ENCODE assay signal across 28 mouse cellular contexts in the genomic region with DNA sequence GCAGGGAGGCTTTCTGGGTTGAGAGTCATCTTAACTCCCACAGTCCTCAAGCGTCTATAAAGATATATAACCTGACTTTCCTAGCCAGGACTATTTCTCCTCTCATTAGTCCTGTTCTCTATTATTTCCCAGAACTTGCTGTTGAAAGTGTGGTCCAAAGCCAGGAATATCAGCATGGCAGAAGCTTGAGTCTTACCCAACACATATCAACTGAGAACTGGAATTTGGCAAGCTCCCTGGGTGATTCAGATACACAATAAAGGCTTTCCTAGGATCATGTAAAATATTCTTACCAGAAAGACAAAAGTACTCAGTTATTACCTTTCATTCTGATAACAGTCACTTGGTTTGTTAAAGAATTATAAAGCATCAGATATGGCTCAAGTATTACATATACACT. TPM values are rescaled to one million over a fixed set of nuclear protein-coding genes. Genes with fewer than 3 reads are reported as not detected.
"Had no signal": no experiment of that assay in that cellular context is flagged by ENCODE, and none has a peak within 500 bp of the region (broad histone marks: within the 10 kb centered on the region; RNA-seq: fewer than 3 reads in every experiment).

No protein-coding gene starts in this region.

- ATAC-seq: hindbrain, postnatal 0 days; intestine, embryonic 16.5 days; liver, embryonic 12.5 days had no signal

- DNase-seq: gastrocnemius, postnatal 14 days; gastrocnemius, postnatal 36 days; heart, adult 11 months; heart, adult 2 months; heart, postnatal 14 days; heart, postnatal 36 days; kidney, adult 11 months; kidney, adult 2 months; kidney, adult 9 months; kidney, postnatal 14 days; kidney, postnatal 36 days; layer of hippocampus, adult 9-11 months; layer of hippocampus, postnatal 36 days; left cerebral cortex, postnatal 4 days had no signal

RNA-seq across cellular contexts. Expression of gene Olfr557, which starts 13.8 kb away (rescaled TPM):
- total RNA-seq: gastrocnemius, adult 18-20 months; gastrocnemius, adult 8-10 months; gastrocnemius, postnatal 14 days; gastrocnemius, postnatal 36 days; heart, adult 2 months; heart, postnatal 14 days; heart, postnatal 36 days; hematopoietic stem cell, adult 5-6 weeks; hindbrain, postnatal 0 days; left cerebral cortex, adult 18-20 months; left cerebral cortex, adult 8-10 months; left cerebral cortex, postnatal 10 days; left cerebral cortex, postnatal 25 days; left cerebral cortex, postnatal 4 days; liver, adult 2 months had no signal

RNA-seq across cellular contexts. Expression of gene Olfr556, which starts 17.2 kb away (rescaled TPM):
- total RNA-seq: gastrocnemius, adult 18-20 months; gastrocnemius, adult 8-10 months; gastrocnemius, postnatal 14 days; gastrocnemius, postnatal 36 days; heart, adult 2 months; heart, postnatal 14 days; heart, postnatal 36 days; hematopoietic stem cell, adult 5-6 weeks; hindbrain, postnatal 0 days; layer of hippocampus, adult 18-20 months; left cerebral cortex, adult 18-20 months; left cerebral cortex, adult 8-10 months; left cerebral cortex, postnatal 10 days; left cerebral cortex, postnatal 25 days; left cerebral cortex, postnatal 4 days; liver, adult 2 months had no signal

RNA-seq across cellular contexts. Expression of gene Olfr558, which starts 20.1 kb away (rescaled TPM):
- total RNA-seq: hematopoietic stem cell, adult 5-6 weeks; hindbrain, postnatal 0 days; liver, adult 2 months had no signal

RNA-seq across cellular contexts. Expression of gene Olfr555, which starts 23.3 kb away (rescaled TPM):
- total RNA-seq: gastrocnemius, adult 18-20 months; gastrocnemius, adult 8-10 months; gastrocnemius, postnatal 14 days; gastrocnemius, postnatal 36 days; heart, adult 2 months; heart, postnatal 14 days; heart, postnatal 36 days; hematopoietic stem cell, adult 5-6 weeks; hindbrain, postnatal 0 days; layer of hippocampus, adult 18-20 months; layer of hippocampus, adult 8-10 months; layer of hippocampus, postnatal 14 days; layer of hippocampus, postnatal 36 days; left cerebral cortex, adult 18-20 months; left cerebral cortex, adult 8-10 months; left cerebral cortex, postnatal 10 days; left cerebral cortex, postnatal 25 days; left cerebral cortex, postnatal 4 days; liver, adult 2 months had no signal
